Mouse (Mus musculus) lung, adult 2 months (tissue): Measurements from ENCODE around the gene Mrtfa.

Experiments used
- CTCF ChIP-seq: fragments of 200-500 bp; IDR thresholded peaks from 2 replicates; pipeline ENCODE4 v1.5.1; 2011; ENCODE audit warnings: mild to moderate bottlenecking, low read length, control low read depth; ENCODE audit not compliant: insufficient read depth
- POLR2A ChIP-seq: fragments of 200-500 bp; IDR thresholded peaks from 2 replicates; pipeline ENCODE4 v1.6.1; 2011; ENCODE audit warnings: low read depth, mild to moderate bottlenecking, control low read depth, low read length, borderline replicate concordance; ENCODE audit errors: extremely low read depth

- no peak for TF ChIP-seq CTCF
- no peak for TF ChIP-seq POLR2A
Measured at GRCm38 (mm10) chr15:81062616-81063015, 127.9 kb downstream of the Mrtfa start.
